Mouse (Mus musculus): ENCODE results near the gene Gm20075. TPM values are rescaled to one million over a fixed set of nuclear protein-coding genes. Genes with fewer than 3 reads are reported as not detected.

Gm20075 gene
- total RNA-seq, 1 experiment = 13.2 TPM

DNA sequence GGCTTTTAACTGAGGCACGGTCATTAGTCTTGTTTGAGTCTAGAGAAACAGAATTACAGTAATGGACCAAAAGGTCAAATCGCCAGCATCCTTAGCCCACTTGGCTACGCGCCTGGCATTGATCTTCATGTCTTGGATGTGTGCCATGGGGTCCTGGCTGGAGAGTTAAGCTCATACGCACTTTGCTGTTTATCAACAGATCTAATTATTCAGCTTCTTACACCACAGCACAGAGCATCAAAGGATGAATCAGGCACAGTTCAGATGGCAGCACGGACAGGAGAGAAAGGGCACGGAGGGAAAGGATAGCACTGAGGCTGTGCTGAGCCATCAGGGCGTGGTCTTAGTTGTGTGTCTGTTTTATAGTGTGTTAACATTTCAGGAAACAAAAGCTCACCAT, 7.6 kb downstream of the Gm20075 start:
- DNase-seq (ENCODE audit: low read depth, low spot score) = no peak
- no peak overlapping the region for H3K27ac ChIP-seq (ENCODE audit: insufficient read depth, low read depth, low read length, poor library complexity, severe bottlenecking)
- in situ Hi-C loops (cut with MboI; ENCODE audit: low sequenced_read_pairs in 2 of 2, unreplicated experiment in 2 of 2) = no loop called here
- no peak overlapping the region for H3K9ac ChIP-seq (ENCODE audit: insufficient read depth, low read depth, low read length, poor library complexity, severe bottlenecking)
- no peaks in the 10 kb centered on the region for H3K4me1 ChIP-seq (ENCODE audit: control insufficient read depth in 2 of 2, insufficient read depth in 2 of 2, low read length in 2 of 2, poor library complexity in 1 of 2)
- no peaks in the 10 kb centered on the region for H3K36me3 ChIP-seq (ENCODE audit: control insufficient read depth, insufficient read depth, low read length, poor library complexity, severe bottlenecking)
- no peak for TF ChIP-seq HCFC1 (IDR thresholded peaks at IDR 0.05; ENCODE audit: borderline replicate concordance, insufficient read depth, low read length)
- TF ChIP-seq ZNF384 (IDR thresholded peaks at IDR 0.05; ENCODE audit: low read depth, low read length) = no peak
- no peak for TF ChIP-seq CHD2 (IDR thresholded peaks at IDR 0.05; ENCODE audit: low read depth, low read length)
- TF ChIP-seq MAFK (IDR thresholded peaks at IDR 0.05; ENCODE audit: insufficient read depth, low read depth, low read length) = no peak
- TF ChIP-seq ZC3H11A (IDR thresholded peaks at IDR 0.05; ENCODE audit: borderline replicate concordance, low read depth, low read length) = no peak
- H3K9me3 ChIP-seq (ENCODE audit: control insufficient read depth, insufficient read depth, low read depth, low read length) = no peaks in the 10 kb centered on the region
- H3K4me3 ChIP-seq (ENCODE audit: insufficient read depth in 1 of 2, low read depth in 1 of 2, low read length in 2 of 2, poor library complexity in 1 of 2, severe bottlenecking in 1 of 2) = no peak overlapping the region

- in situ Hi-C loops (cut with MboI; ENCODE audit: low sequenced_read_pairs in 2 of 2, unreplicated experiment in 2 of 2) = no loop called here
- no peak for TF ChIP-seq ZNF384 (IDR thresholded peaks at IDR 0.05; ENCODE audit: low read depth, low read length)
- no peak for TF ChIP-seq HCFC1 (IDR thresholded peaks at IDR 0.05; ENCODE audit: borderline replicate concordance, insufficient read depth, low read length)
- TF ChIP-seq CHD2 (IDR thresholded peaks at IDR 0.05; ENCODE audit: low read depth, low read length) = no peak
- no peak for TF ChIP-seq MAFK (IDR thresholded peaks at IDR 0.05; ENCODE audit: insufficient read depth, low read depth, low read length)
- TF ChIP-seq ZC3H11A (IDR thresholded peaks at IDR 0.05; ENCODE audit: borderline replicate concordance, low read depth, low read length) = no peak
- H3K9me3 ChIP-seq (ENCODE audit: control insufficient read depth, insufficient read depth, low read depth, low read length) = no peaks in the 10 kb centered on the region
- no peak overlapping the region for H3K9ac ChIP-seq (ENCODE audit: insufficient read depth, low read depth, low read length, poor library complexity, severe bottlenecking)
- no peaks in the 10 kb centered on the region for H3K4me1 ChIP-seq (ENCODE audit: control insufficient read depth in 2 of 2, insufficient read depth in 2 of 2, low read length in 2 of 2, poor library complexity in 1 of 2)
- no peak overlapping the region for H3K4me3 ChIP-seq (ENCODE audit: insufficient read depth in 1 of 2, low read depth in 1 of 2, low read length in 2 of 2, poor library complexity in 1 of 2, severe bottlenecking in 1 of 2)
- no peak overlapping the region for H3K27ac ChIP-seq (ENCODE audit: insufficient read depth, low read depth, low read length, poor library complexity, severe bottlenecking)
- no peak for DNase-seq (ENCODE audit: low read depth, low spot score)
- no peaks in the 10 kb centered on the region for H3K36me3 ChIP-seq (ENCODE audit: control insufficient read depth, insufficient read depth, low read length, poor library complexity, severe bottlenecking)
These were observed 28.4 kb downstream of the Gm20075 start for GRCm38 (mm10) chr13:96052755-96053154.

- in situ Hi-C loops (cut with MboI; ENCODE audit: low sequenced_read_pairs in 2 of 2, unreplicated experiment in 2 of 2) = no loop called here
- TF ChIP-seq MAFK (IDR thresholded peaks at IDR 0.05; ENCODE audit: insufficient read depth, low read depth, low read length) = no peak
- TF ChIP-seq ZC3H11A (IDR thresholded peaks at IDR 0.05; ENCODE audit: borderline replicate concordance, low read depth, low read length) = no peak
- TF ChIP-seq CHD2 (IDR thresholded peaks at IDR 0.05; ENCODE audit: low read depth, low read length) = no peak
- TF ChIP-seq HCFC1 (IDR thresholded peaks at IDR 0.05; ENCODE audit: borderline replicate concordance, insufficient read depth, low read length) = no peak
- no peak for TF ChIP-seq ZNF384 (IDR thresholded peaks at IDR 0.05; ENCODE audit: low read depth, low read length)
- H3K9ac ChIP-seq (ENCODE audit: insufficient read depth, low read depth, low read length, poor library complexity, severe bottlenecking) = no peak overlapping the region
- no peak overlapping the region for H3K4me3 ChIP-seq (ENCODE audit: insufficient read depth in 1 of 2, low read depth in 1 of 2, low read length in 2 of 2, poor library complexity in 1 of 2, severe bottlenecking in 1 of 2)
- H3K27ac ChIP-seq (ENCODE audit: insufficient read depth, low read depth, low read length, poor library complexity, severe bottlenecking) = no peak overlapping the region
- no peaks in the 10 kb centered on the region for H3K9me3 ChIP-seq (ENCODE audit: control insufficient read depth, insufficient read depth, low read depth, low read length)
- no peaks in the 10 kb centered on the region for H3K36me3 ChIP-seq (ENCODE audit: control insufficient read depth, insufficient read depth, low read length, poor library complexity, severe bottlenecking)
- H3K4me1 ChIP-seq (ENCODE audit: control insufficient read depth in 2 of 2, insufficient read depth in 2 of 2, low read length in 2 of 2, poor library complexity in 1 of 2) = no peaks in the 10 kb centered on the region
- no peak for DNase-seq (ENCODE audit: low read depth, low spot score)
These were observed 35.8 kb downstream of the Gm20075 start for GRCm38 (mm10) chr13:96045396-96045795.

DNA sequence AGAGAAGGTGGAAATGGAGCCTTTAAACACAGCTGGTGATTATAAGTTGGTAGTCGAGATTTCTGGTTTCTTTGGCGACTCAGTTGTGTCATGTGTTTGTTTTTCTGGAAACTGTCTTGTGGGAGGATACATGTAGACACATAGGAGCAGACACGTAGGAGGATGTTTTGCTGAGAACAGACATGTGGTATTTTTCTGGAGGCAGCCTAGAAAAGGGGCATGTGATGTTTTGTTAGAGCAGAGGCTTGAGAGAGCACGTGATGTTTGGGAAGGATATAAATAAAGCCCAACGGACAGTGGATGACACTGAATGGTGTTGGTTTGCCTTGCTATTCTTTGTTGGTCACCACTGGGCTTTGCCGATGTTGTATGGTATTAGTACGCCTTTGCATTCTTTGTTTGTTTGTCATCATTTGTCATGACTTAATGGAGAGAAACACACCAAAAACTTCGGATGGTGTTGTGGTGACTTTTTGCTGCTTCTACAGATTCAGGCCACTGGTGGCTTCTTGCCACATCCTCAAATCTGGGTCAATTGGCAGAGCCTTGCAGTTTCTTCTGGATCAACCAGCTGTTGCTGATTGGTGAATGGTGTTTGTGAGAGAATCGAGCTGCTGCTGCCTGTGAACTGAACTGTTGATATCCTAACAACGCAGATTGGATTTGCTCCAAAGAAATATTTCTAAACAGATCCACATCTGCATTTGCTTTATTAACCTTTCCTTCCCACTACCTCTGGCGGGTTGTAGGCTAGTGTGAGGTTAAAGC, 40.7 kb downstream of the Gm20075 start:
- H3K4me1 ChIP-seq (ENCODE audit: control insufficient read depth in 2 of 2, insufficient read depth in 2 of 2, low read length in 2 of 2, poor library complexity in 1 of 2) = no peaks in the 10 kb centered on the region
- DNase-seq (ENCODE audit: low read depth, low spot score) = no peak
- no peaks in the 10 kb centered on the region for H3K9me3 ChIP-seq (ENCODE audit: control insufficient read depth, insufficient read depth, low read depth, low read length)
- H3K9ac ChIP-seq (ENCODE audit: insufficient read depth, low read depth, low read length, poor library complexity, severe bottlenecking) = no peak overlapping the region
- H3K36me3 ChIP-seq (ENCODE audit: control insufficient read depth, insufficient read depth, low read length, poor library complexity, severe bottlenecking) = no peaks in the 10 kb centered on the region
- no peak overlapping the region for H3K27ac ChIP-seq (ENCODE audit: insufficient read depth, low read depth, low read length, poor library complexity, severe bottlenecking)
- no peak overlapping the region for H3K4me3 ChIP-seq (ENCODE audit: insufficient read depth in 1 of 2, low read depth in 1 of 2, low read length in 2 of 2, poor library complexity in 1 of 2, severe bottlenecking in 1 of 2)
- TF ChIP-seq ZNF384 (IDR thresholded peaks at IDR 0.05; ENCODE audit: low read depth, low read length) (no peak), CHD2 (IDR thresholded peaks at IDR 0.05; ENCODE audit: low read depth, low read length) (no peak), MAFK (IDR thresholded peaks at IDR 0.05; ENCODE audit: insufficient read depth, low read depth, low read length) (no peak), HCFC1 (IDR thresholded peaks at IDR 0.05; ENCODE audit: borderline replicate concordance, insufficient read depth, low read length) (no peak), ZC3H11A (IDR thresholded peaks at IDR 0.05; ENCODE audit: borderline replicate concordance, low read depth, low read length) (no peak)
- in situ Hi-C loops (cut with MboI; ENCODE audit: low sequenced_read_pairs in 2 of 2, unreplicated experiment in 2 of 2) = no loop called here
